Mouse (Mus musculus): ENCODE data around the gene Hist1h2bn. TPM values are rescaled to one million over a fixed set of nuclear protein-coding genes. Genes with fewer than 3 reads are reported as not detected.
"Not testable (repeated sequence)": the region's sequence is repeated elsewhere in the genome, so short reads cannot be mapped to it uniquely, and the experiment has no call there.

Hist1h2bn gene
- polyA plus RNA-seq, 1 experiment from 2014 or later, result 2.2 TPM

- Histone ChIP-seq H3K4me3 (ENCODE audit: low read depth, low read length) (peak within 1 kb of the TSS; percentile 51), H3K27me3 (ENCODE audit: control insufficient read depth, insufficient read depth, low read length) (no peaks in the 10 kb centered on the region), H3K4me1 (replicated peaks; ENCODE audit: control insufficient read depth, insufficient read depth) (no peaks in the 10 kb centered on the region), H3K9ac (ENCODE audit: low read length) (peak within 1 kb of the TSS; percentile 74), H3K4me2 (replicated peaks; ENCODE audit: low read depth) (peak within 1 kb of the TSS; percentile 83), H3K9me3 (ENCODE audit: control insufficient read depth, low read length) (no peaks in the 10 kb centered on the region), H3K27ac (replicated peaks) (peak within 1 kb of the TSS; percentile 88), H3K36me3 (ENCODE audit: control insufficient read depth, insufficient read depth, low read length) (no peaks in the 10 kb centered on the region)
- peak; percentile 64 for DNase-seq (ENCODE audit: low spot score)
- ATAC-seq (ENCODE audit: low FRiP score, low TSS enrichment), result peak; percentile 51; the same call in 1 of the 2 replicates
- WGBS, result under 1% methylated on average over 44 of the region's 44 CpGs
- TF ChIP-seq CTCF (IDR thresholded peaks at IDR 0.05; ENCODE audit: low read depth) (no peak), EP300 (optimal IDR thresholded peaks at IDR 0.05) (no peak)
Observed at GRCm38 (mm10) chr13:21779767-21780731, 26.1 kb downstream of the Hist1h2bn start, which contains the start of gene Hist1h1b. Hist1h1b (minus strand) TSS chr13:21780625.

- ATAC-seq (ENCODE audit: low FRiP score, low TSS enrichment), result no peak
- no peak for TF ChIP-seq EP300 (optimal IDR thresholded peaks at IDR 0.05)
- no peak for TF ChIP-seq CTCF (IDR thresholded peaks at IDR 0.05; ENCODE audit: low read depth)
- no peak for DNase-seq (ENCODE audit: low spot score)
- no peaks in the 10 kb centered on the region for H3K9me3 ChIP-seq (ENCODE audit: control insufficient read depth, low read length)
- H3K36me3 ChIP-seq (ENCODE audit: control insufficient read depth, insufficient read depth, low read length), result no peaks in the 10 kb centered on the region
- peak overlapping the region; percentile 83 for H3K4me2 ChIP-seq (replicated peaks; ENCODE audit: low read depth)
- no peaks in the 10 kb centered on the region for H3K27me3 ChIP-seq (ENCODE audit: control insufficient read depth, insufficient read depth, low read length)
- no peak overlapping the region; the same call in 1 of the 2 replicates for H3K27ac ChIP-seq (replicated peaks)
- no peaks in the 10 kb centered on the region for H3K4me1 ChIP-seq (replicated peaks; ENCODE audit: control insufficient read depth, insufficient read depth)
- H3K9ac ChIP-seq (ENCODE audit: low read length), result no peak overlapping the region
- peak overlapping the region; percentile 51; the same call in 1 of the 2 replicates for H3K4me3 ChIP-seq (ENCODE audit: low read depth, low read length)
- 42% methylated on average over 6 of the region's 6 CpGs for WGBS
Observed at GRCm38 (mm10) chr13:21781021-21781555, 27.2 kb downstream of the Hist1h2bn start.

- H3K9ac ChIP-seq (ENCODE audit: low read length), result no peak overlapping the region
- H3K27me3 ChIP-seq (ENCODE audit: control insufficient read depth, insufficient read depth, low read length), result no peaks in the 10 kb centered on the region
Observed at GRCm38 (mm10) chr13:21781639-21782038, 27.7 kb downstream of the Hist1h2bn start.

GRCm38 (mm10) chr13:21782361-21783254 lies 28.7 kb downstream of the Hist1h2bn start:
- H3K9ac ChIP-seq (ENCODE audit: low read length), result peak overlapping the region; percentile 54
- H3K9me3 ChIP-seq (ENCODE audit: control insufficient read depth, low read length); ATAC-seq (ENCODE audit: low FRiP score, low TSS enrichment); H3K4me1 ChIP-seq (replicated peaks; ENCODE audit: control insufficient read depth, insufficient read depth); H3K36me3 ChIP-seq (ENCODE audit: control insufficient read depth, insufficient read depth, low read length); H3K27me3 ChIP-seq (ENCODE audit: control insufficient read depth, insufficient read depth, low read length); DNase-seq (ENCODE audit: low spot score): not testable (repeated sequence)
- 1% methylated on average over 14 of the region's 35 CpGs for WGBS
- peak overlapping the region; percentile 83 for H3K27ac ChIP-seq (replicated peaks)
- peak overlapping the region; percentile 54 for H3K4me2 ChIP-seq (replicated peaks; ENCODE audit: low read depth)
- H3K4me3 ChIP-seq (ENCODE audit: low read depth, low read length), result peak overlapping the region; percentile 33

More at GRCm38 (mm10) chr13:21781639-21782038, 27.7 kb downstream of the Hist1h2bn start:
- WGBS, result 87% methylated on average over 1 of the region's 1 CpGs
- Histone ChIP-seq H3K4me3 (ENCODE audit: low read depth, low read length) (no peak overlapping the region), H3K9me3 (ENCODE audit: control insufficient read depth, low read length) (no peaks in the 10 kb centered on the region), H3K4me1 (replicated peaks; ENCODE audit: control insufficient read depth, insufficient read depth) (no peaks in the 10 kb centered on the region), H3K27ac (replicated peaks) (no peak overlapping the region), H3K4me2 (replicated peaks; ENCODE audit: low read depth) (no peak overlapping the region), H3K36me3 (ENCODE audit: control insufficient read depth, insufficient read depth, low read length) (no peaks in the 10 kb centered on the region)
- no peak for ATAC-seq (ENCODE audit: low FRiP score, low TSS enrichment)
- TF ChIP-seq EP300 (optimal IDR thresholded peaks at IDR 0.05) (no peak), CTCF (IDR thresholded peaks at IDR 0.05; ENCODE audit: low read depth) (no peak)
- DNase-seq (ENCODE audit: low spot score), result no peak

GRCm38 (mm10) chr13:21783255-21783617 lies 29.3 kb downstream of the Hist1h2bn start, which contains the start of gene Hist1h3i:
Hist1h3i (minus strand) TSS chr13:21783370.
- H3K27ac ChIP-seq (replicated peaks), result peak within 1 kb of the TSS; percentile 83
- ATAC-seq (ENCODE audit: low FRiP score, low TSS enrichment) (peak; percentile 66), DNase-seq (ENCODE audit: low spot score) (peak; percentile 52)
- peak within 1 kb of the TSS; percentile 54 for H3K4me2 ChIP-seq (replicated peaks; ENCODE audit: low read depth)
- TF ChIP-seq EP300 (optimal IDR thresholded peaks at IDR 0.05), result no peak
- TF ChIP-seq CTCF (IDR thresholded peaks at IDR 0.05; ENCODE audit: low read depth), result no peak
- H3K36me3 ChIP-seq (ENCODE audit: control insufficient read depth, insufficient read depth, low read length), result no peaks in the 10 kb centered on the region
- H3K4me3 ChIP-seq (ENCODE audit: low read depth, low read length), result peak within 1 kb of the TSS; percentile 33
- no peaks in the 10 kb centered on the region for H3K9me3 ChIP-seq (ENCODE audit: control insufficient read depth, low read length)
- no peaks in the 10 kb centered on the region for H3K27me3 ChIP-seq (ENCODE audit: control insufficient read depth, insufficient read depth, low read length)
- no peaks in the 10 kb centered on the region for H3K4me1 ChIP-seq (replicated peaks; ENCODE audit: control insufficient read depth, insufficient read depth)
- peak within 1 kb of the TSS; percentile 54 for H3K9ac ChIP-seq (ENCODE audit: low read length)
- WGBS, result under 1% methylated on average over 13 of the region's 20 CpGs
